Mouse (Mus musculus): ENCODE results near the gene Gls2.

DNA sequence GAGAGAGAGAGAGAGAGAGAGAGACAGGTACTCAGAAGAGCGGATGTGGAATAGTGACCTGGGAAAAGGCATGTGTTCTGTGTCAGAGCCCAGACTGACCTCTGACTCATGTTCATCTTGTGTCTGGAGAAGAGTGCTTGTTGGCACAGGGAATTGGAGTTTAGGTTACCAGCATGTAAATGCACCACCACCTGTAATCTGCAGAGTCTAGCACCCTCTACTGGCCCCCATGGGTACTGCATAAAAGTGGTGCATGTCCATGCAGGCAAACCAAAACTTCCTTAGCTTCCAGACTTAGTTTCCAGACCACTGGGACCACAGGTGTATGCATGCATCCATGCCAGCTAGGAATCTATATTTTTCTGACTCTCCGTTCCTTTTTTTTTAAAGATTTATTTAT is 8.3 kb upstream of the Gls2 start:
- TF ChIP-seq EP300 (IDR thresholded peaks at IDR 0.05; ENCODE audit: low read depth) (no peak), CTCF (IDR thresholded peaks at IDR 0.05; ENCODE audit: low read depth) (peak; percentile 98)

Data from liver, embryonic 14.5 days (tissue).